Mouse (Mus musculus): ENCODE data around the gene Mbnl2.

GRCm38 (mm10) chr14:120480927-120481326, 205.5 kb downstream of the Mbnl2 start:
- no peak for TF ChIP-seq CTCF (IDR thresholded peaks at IDR 0.05; ENCODE audit: borderline replicate concordance, control insufficient read depth, extremely low read depth, insufficient read depth, low read length, poor library complexity)
- TF ChIP-seq POLR2A (IDR thresholded peaks at IDR 0.05; ENCODE audit: control insufficient read depth, extremely low read depth, insufficient read depth, low read length, poor library complexity), result no peak

All from thymus, adult 2 months (tissue).